Mouse (Mus musculus) liver, adult 2 months (tissue): ENCODE measurements around the gene Itpr2. TPM values are rescaled to one million over a fixed set of nuclear protein-coding genes. Genes with fewer than 3 reads are reported as not detected.
A peak's percentile ranks its signal among the peaks of the same experiment; 100 is the strongest.

Experiments
- DNase-seq: peaks from one replicate; pipeline ENCODE4 v3.0.0-alpha.2; 2011; ENCODE audit warnings: low read depth, low spot score; ENCODE audit errors: extremely low read depth
- H3K27ac ChIP-seq: fragments of 200-500 bp; replicated peaks from 2 replicates; pipeline ENCODE4 v1.5.1; 2012; ENCODE audit warnings: low read depth, mild to moderate bottlenecking, control low read depth, inconsistent platforms, low read length; ENCODE audit not compliant: insufficient read depth
- H3K27me3 ChIP-seq: fragments of 200-500 bp; 2 replicates; pipeline ENCODE4 v1.6.1; 2012; ENCODE audit warnings: mild to moderate bottlenecking, moderate library complexity, low read length, inconsistent platforms; ENCODE audit not compliant: control insufficient read depth, insufficient read depth
- H3K36me3 ChIP-seq: fragments of 200-500 bp; 2 replicates; pipeline ENCODE4 v1.6.1; 2012; ENCODE audit warnings: low read length, inconsistent platforms; ENCODE audit not compliant: control insufficient read depth, insufficient read depth
- H3K4me1 ChIP-seq: fragments of 200-500 bp; 2 replicates; pipeline ENCODE4 v1.6.1; 2011; ENCODE audit warnings: low read length; ENCODE audit not compliant: control insufficient read depth, insufficient read depth
- H3K4me3 ChIP-seq: fragments of 200-500 bp; 2 replicates; pipeline ENCODE4 v1.5.1; 2011; ENCODE audit warnings: low read depth, mild to moderate bottlenecking, control low read depth, low read length, moderate library complexity; ENCODE audit not compliant: insufficient read depth
- H3K79me2 ChIP-seq: fragments of 200-500 bp; 2 replicates; pipeline ENCODE4 v1.6.1; 2012; ENCODE audit warnings: inconsistent platforms, mild to moderate bottlenecking, low read length, moderate library complexity; ENCODE audit not compliant: control insufficient read depth, insufficient read depth
- H3K9ac ChIP-seq: fragments of 200-500 bp; 2 replicates; pipeline ENCODE4 v1.6.1; 2012; ENCODE audit warnings: low read depth, mild to moderate bottlenecking, control low read depth, inconsistent platforms, low read length
- CTCF ChIP-seq: fragments of 200-500 bp; IDR thresholded peaks from 2 replicates; pipeline ENCODE4 v1.5.1; 2011; ENCODE audit warnings: low read depth, low read length, control low read depth
- POLR2A ChIP-seq: fragments of 200-500 bp; IDR thresholded peaks from 2 replicates; pipeline ENCODE4 v1.6.1; 2011; ENCODE audit warnings: low read length, control low read depth; ENCODE audit not compliant: insufficient read depth; ENCODE audit errors: extremely low read depth
- WGBS: fragments of 180-500 bp; shearing (Covaris S2); methylation state at CpG from one replicate; pipeline ENCODE4 v1.1.7; 2018; 5-methylcytosine and 5-hydroxymethylcytosine counted together
- polyA plus RNA-seq: library from polyadenylated mRNA; depleted of rRNA; stranded (reverse); fragments of >200 nt; gene quantifications from 2 replicates; pipeline ENCODE4 v1.2.3, GENCODE M21; 2012
- total RNA-seq: library from RNA; depleted of rRNA; stranded (reverse); fragments of >200 nt; gene quantifications from 2 replicates; pipeline ENCODE4 v1.2.3, GENCODE M21; 2014

Gene Itpr2
- total and polyA plus RNA-seq, 2 experiments, result 9.5 to 22.9 TPM

DNA sequence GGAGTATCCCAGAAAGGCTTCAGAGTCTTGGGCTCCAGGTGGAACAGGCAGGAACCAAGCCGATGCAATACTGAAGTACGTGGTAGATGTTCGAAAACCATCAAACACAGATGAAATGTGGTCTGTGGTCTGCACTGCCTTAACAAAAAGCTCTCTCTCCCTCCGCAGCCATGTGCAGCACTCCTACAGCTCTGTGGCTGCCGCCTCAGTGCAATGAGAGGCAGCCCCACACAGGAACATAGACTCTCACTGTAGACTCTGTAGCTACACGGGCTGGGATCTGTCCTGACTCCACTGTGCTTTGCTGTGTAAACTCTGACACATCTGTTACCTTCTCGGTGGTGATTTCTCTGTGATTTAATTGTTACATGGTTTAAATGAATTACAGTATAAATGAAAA, 218.0 kb downstream of the Itpr2 start:
- WGBS, result 88% methylated on average over 7 of the region's 7 CpGs
- no peaks in the 10 kb centered on the region for H3K27me3 ChIP-seq
- no peaks in the 10 kb centered on the region for H3K4me1 ChIP-seq
- H3K4me3 ChIP-seq, result no peak overlapping the region
- no peaks in the 10 kb centered on the region for H3K79me2 ChIP-seq
- H3K9ac ChIP-seq, result no peak overlapping the region
- H3K36me3 ChIP-seq, result peaks cover 3% of the 10 kb centered on the region
- H3K27ac ChIP-seq, result no peak overlapping the region
- DNase-seq, result no peak
- TF ChIP-seq POLR2A (no peak), CTCF (no peak)

DNA sequence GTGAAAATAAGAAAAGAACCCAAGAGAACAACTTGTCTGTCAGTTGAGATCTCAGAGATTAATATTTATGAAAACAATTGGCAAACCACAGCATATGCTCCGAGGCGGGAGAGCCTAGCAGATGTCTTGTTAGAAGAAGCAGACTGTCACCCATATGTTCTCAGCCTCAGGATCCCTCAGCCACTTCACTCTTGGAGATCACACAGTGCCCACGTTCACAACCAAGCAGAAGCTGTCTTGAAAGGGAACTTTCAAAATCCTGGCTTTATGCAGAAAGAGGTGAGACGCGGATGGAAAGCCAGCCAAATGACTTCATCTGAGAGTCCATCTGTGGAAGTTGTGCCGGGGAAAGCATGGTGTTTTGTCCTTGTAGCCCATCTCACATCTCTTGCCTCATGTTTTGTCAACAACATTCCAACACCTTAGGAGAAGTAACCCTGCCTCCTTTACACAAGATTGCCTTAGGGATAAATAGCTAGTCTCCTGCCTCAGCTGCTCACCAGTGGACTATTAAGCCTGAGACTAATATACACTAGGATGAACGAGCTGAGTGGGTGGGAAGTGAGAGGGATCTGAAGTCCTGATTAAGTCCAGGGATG, 219.9 kb downstream of the Itpr2 start:
- Histone ChIP-seq H3K4me1 (no peaks in the 10 kb centered on the region), H3K9ac (no peak overlapping the region), H3K27me3 (no peaks in the 10 kb centered on the region), H3K4me3 (no peak overlapping the region), H3K79me2 (no peaks in the 10 kb centered on the region), H3K27ac (no peak overlapping the region), H3K36me3 (peaks cover 3% of the 10 kb centered on the region)
- WGBS, result 93% methylated on average over 7 of the region's 7 CpGs
- TF ChIP-seq POLR2A (no peak), CTCF (no peak)
- no peak for DNase-seq

DNA sequence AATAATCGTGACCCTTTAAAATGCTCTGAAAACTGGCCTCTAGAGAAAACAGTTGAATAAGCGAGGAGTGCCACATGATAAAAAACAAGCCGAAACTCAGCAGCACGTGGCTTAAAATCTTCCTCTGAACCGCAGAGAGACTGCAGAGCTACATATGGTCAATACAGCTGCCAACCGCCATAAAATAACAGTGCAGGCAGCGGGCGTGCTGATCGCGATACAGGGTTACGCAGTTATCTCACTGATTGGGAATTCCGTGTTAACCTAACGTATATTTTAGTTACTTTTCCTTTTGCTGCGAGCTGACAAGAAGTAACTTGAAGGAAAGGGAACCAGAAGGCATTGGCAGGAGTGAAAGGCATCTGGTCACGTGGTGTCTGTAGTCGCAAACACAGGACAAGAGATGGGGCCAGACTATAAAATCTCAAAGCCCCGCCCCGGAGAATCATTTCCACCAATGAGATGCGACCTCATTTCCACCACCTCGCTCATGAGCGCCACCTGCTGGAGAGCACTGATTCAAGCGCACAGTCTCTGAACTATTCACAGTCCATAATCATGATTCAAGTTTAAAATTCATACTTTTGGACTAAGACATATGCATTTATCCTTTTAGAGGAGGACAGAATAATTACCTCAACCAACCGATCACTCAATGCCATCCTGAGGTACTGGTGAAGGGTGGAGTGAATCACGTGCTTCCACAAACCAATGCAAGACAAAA, 220.7 kb downstream of the Itpr2 start:
- Histone ChIP-seq H3K4me3 (no peak overlapping the region), H3K4me1 (no peaks in the 10 kb centered on the region), H3K36me3 (peaks cover 3% of the 10 kb centered on the region; the same call in 1 of the 2 replicates), H3K79me2 (no peaks in the 10 kb centered on the region), H3K27ac (no peak overlapping the region), H3K9ac (no peak overlapping the region), H3K27me3 (no peaks in the 10 kb centered on the region)
- WGBS, result 96% methylated on average over 24 of the region's 24 CpGs
- TF ChIP-seq CTCF (peak; percentile 70), POLR2A (no peak)
- no peak for DNase-seq

DNA sequence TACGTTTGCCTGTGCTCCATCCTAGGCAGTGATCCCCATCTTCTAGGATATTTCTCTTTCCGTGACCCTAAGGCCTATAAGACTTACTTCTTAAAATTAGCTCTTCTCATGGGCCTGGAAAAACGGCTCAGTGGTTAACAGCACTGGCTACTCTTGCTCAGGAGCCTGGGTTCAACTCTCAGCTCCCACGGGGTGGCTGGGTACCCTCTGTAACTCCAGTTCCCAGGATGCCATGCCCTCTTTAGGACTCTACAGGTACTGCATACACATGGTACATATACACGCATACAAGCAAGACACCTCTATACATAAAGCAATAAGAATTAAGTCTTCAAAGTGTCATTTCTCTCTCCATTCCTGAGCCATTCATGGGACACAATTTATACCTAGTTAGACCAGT, 228.8 kb downstream of the Itpr2 start:
- no peak for DNase-seq
- Histone ChIP-seq H3K79me2 (no peaks in the 10 kb centered on the region), H3K9ac (no peak overlapping the region), H3K4me1 (no peaks in the 10 kb centered on the region; the same call in 1 of the 2 replicates), H3K36me3 (no peaks in the 10 kb centered on the region), H3K27me3 (no peaks in the 10 kb centered on the region), H3K4me3 (no peak overlapping the region), H3K27ac (no peak overlapping the region)
- 92% methylated on average over 5 of the region's 5 CpGs for WGBS
- TF ChIP-seq POLR2A (no peak), CTCF (no peak)

DNA sequence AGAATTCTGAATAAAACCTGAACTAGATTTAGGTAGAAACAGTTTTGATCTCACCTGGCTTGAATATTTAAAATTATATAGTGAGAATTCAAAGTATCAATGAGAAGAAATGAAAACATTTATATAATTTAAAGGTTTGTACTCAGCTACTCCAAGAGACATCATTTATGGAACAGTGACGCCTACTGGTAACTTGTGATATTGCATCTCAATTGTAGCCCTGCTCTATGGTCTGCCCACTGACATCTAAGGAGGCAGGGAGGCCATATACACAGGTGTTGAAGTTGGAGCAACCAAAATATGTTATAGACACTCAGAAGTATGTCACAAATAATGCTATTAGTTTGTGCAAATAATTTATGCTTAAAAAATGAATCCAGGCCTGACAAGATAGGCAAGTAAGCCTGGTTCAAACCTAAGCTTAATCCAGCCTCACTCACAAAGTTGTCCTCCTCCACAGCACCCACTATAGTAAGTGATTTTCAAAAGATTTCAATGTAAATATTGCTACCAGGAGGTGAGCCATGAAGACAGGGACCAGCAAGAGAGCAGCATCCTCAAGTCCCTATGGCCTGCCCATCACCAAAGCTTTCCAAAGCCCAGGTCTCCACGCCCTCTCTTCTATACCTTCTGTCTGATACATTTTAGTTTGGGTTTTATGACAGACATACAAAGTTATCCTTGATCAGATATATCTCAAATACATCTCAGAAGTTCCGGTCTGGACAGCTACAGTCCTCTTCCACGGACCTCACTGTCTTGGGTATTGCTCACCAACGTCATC, 229.6 kb downstream of the Itpr2 start:
- DNase-seq, result peak; percentile 52
- no peaks in the 10 kb centered on the region for H3K79me2 ChIP-seq

More for the DNA sequence above, 229.6 kb downstream of the Itpr2 start:
- no peak overlapping the region for H3K27ac ChIP-seq
- H3K36me3 ChIP-seq, result no peaks in the 10 kb centered on the region
- TF ChIP-seq CTCF, result peak; percentile 60
- TF ChIP-seq POLR2A, result no peak
- WGBS, result 77% methylated on average over 5 of the region's 5 CpGs
- H3K4me1 ChIP-seq, result no peaks in the 10 kb centered on the region; the same call in 1 of the 2 replicates
- H3K27me3 ChIP-seq, result no peaks in the 10 kb centered on the region
- no peak overlapping the region for H3K4me3 ChIP-seq
- no peak overlapping the region for H3K9ac ChIP-seq
